Mouse (Mus musculus): ENCODE data around the gene Fcgr1. TPM values are rescaled to one million over a fixed set of nuclear protein-coding genes. Genes with fewer than 3 reads are reported as not detected.
"Not testable (repeated sequence)": the region's sequence is repeated elsewhere in the genome, so short reads cannot be mapped to it uniquely, and the experiment has no call there.

Gene Fcgr1
- polyA plus RNA-seq, 1 experiment = 1.3 TPM

DNA sequence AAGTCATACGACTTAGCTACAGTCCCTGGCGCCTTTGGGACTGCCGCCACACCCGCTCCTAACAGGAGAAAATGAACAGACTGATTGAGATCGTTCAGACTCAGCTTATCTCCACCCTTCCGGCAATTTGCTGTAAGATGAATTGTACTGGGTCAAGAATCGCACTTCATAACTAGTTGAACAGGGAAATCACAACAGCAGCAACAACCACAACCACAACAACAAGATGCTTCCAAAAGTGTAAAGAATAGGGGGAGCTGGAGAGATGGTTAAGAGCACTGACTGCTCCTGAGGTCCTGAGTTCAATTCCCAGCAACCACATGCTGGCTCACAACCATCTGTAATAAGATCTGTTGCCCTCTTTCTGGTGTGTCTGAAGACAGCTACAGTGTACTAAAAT lies 37.7 kb upstream of the Fcgr1 start:
- no peak overlapping the region for H3K27ac ChIP-seq (replicated peaks; ENCODE audit: low read depth, low read length)
- no peaks in the 10 kb centered on the region for H3K4me1 ChIP-seq (ENCODE audit: control insufficient read depth, insufficient read depth, insufficient read length, low read length)
- H3K4me3 ChIP-seq (ENCODE audit: insufficient read depth, low read depth, low read length) = no peak overlapping the region

DNA sequence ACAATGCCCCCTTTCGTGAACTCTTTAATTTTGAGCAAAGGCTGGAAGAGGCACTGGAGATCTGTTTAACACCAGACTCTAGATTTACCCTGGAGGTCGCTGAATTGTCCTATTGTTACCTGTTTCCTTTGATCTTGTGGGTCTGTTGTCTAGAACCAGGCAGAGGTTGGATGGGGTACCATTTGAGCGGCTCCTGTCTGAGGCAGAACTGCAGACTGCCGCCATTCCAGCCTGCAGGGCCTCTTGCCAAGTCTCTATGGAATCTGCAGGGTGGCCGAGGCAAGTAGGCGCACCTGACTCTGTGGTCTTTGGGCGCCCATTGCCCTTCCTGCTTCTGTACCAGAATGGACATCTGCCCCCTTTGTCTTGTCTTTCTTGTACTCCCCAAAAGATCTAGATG lies 36.8 kb upstream of the Fcgr1 start:
- H3K4me3 ChIP-seq (ENCODE audit: insufficient read depth, low read depth, low read length) = no peak overlapping the region
- no peaks in the 10 kb centered on the region for H3K4me1 ChIP-seq (ENCODE audit: control insufficient read depth, insufficient read depth, insufficient read length, low read length)
- no peak overlapping the region for H3K27ac ChIP-seq (replicated peaks; ENCODE audit: low read depth, low read length)

DNA sequence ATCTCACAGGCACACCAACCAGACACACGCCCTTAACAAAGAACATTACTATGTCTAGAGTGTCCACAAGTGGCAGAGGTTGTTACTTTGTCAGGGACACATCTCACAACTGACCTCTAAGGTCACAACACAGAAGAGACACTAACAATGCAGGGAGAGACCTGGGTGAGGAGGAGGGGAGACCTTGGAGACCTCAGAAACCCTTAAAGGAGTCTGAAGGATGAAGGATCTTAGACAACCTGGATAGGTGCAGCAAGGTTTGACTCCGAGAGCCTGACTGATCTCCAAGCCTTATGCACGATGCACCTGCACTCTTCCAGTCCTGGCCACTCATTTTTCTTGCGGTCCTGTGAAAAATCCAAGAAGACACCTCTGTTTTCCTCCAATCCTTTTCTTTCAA lies 36.4 kb upstream of the Fcgr1 start:
- no peaks in the 10 kb centered on the region for H3K4me1 ChIP-seq (ENCODE audit: control insufficient read depth, insufficient read depth, insufficient read length, low read length)
- H3K4me3 ChIP-seq (ENCODE audit: insufficient read depth, low read depth, low read length) = no peak overlapping the region
- H3K27ac ChIP-seq (replicated peaks; ENCODE audit: low read depth, low read length) = no peak overlapping the region

DNA sequence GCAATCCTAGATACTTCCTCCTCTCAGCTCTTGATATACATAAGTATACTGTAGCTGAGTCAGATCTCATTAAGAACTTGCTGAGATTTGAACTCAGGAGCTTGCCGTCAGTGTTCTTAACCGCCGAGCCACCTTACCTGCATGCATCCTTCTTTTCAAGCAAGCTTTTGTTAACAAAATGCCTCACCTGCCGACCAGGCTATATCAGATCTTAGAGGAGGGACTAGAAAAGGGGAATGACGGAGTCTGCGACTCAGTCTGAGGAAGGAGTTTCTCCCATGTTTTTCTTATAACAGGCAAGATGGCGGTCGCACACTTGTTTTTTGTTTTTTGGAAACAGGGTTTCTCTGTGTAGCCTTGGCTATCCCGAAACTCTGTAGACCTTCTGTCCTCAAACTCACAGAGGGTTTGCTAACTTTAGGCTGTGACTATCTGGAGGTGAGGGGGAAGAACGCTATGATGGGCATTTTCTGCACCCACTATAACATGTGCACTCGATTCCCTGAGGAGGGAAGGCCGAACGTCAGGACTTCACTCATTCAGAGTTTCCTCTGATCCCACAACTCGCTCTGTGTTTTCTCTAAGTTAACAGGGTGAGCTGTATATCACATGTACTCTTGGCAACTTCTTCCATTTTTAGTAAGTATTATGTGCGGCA lies 35.1 kb upstream of the Fcgr1 start:
- no peaks in the 10 kb centered on the region for H3K4me1 ChIP-seq (ENCODE audit: control insufficient read depth, insufficient read depth, insufficient read length, low read length)
- H3K4me3 ChIP-seq (ENCODE audit: insufficient read depth, low read depth, low read length) = no peak overlapping the region
- no peak overlapping the region for H3K27ac ChIP-seq (replicated peaks; ENCODE audit: low read depth, low read length)

DNA sequence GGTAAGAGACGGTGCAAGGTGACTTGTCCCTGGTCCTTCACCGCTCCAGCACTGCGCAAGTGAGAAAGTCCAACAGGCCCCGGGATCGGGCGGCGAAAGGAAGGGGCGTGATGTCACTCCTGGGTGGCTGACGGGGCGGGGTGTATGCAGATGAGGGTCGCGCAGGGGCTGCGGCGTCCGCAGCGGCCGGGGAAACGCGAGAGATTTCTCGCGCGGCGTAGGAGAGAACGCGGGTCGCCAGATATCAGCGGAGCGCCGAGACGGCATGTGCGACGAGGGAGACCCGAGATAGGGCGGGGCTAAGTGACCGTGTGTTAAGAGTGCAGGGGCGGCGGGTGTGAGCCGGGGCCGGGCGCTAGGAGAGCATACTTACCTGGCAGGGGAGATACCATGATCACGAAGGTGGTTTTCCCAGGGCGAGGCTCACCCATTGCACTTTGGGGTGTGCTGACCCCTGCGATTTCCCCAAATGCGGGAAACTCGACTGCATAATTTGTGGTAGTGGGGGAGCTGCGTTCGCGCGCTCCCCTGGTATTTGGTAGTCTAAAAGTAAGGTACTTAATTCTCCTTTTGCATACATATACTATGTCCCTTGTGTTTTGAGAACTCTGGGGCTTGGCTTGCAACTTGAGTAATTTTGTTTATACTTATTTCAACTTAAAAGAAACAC lies 34.4 kb upstream of the Fcgr1 start:
- H3K4me3 ChIP-seq (ENCODE audit: insufficient read depth, low read depth, low read length) = peak overlapping the region; percentile 40
- H3K4me1 ChIP-seq (ENCODE audit: control insufficient read depth, insufficient read depth, insufficient read length, low read length) = not testable (repeated sequence)

DNA sequence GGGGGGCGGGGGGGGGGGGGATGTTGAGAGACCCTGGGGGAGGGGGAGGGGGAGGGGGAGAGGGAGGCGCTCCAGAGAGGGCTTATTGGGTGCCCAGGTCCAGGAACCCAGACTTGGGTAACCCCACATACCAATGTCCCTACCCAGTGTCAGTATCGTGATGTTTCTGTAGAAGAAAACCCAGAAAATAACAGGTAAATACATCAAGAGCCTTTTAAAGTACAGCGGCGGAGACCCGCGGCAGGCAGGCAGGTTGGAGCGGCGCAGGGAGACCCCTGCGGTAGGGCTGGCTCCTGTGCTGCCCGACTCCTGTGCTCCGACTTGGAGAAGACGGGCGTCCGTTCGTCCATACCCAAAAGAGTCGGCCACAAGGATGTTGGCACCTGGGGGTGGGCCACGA lies 33.9 kb upstream of the Fcgr1 start:
- H3K4me3 ChIP-seq (ENCODE audit: insufficient read depth, low read depth, low read length) = 0 out of 2 replicates have a peak overlapping the region, but pooled peaks have one; percentile 40
- H3K4me1 ChIP-seq (ENCODE audit: control insufficient read depth, insufficient read depth, insufficient read length, low read length) = no peaks in the 10 kb centered on the region
- no peak overlapping the region for H3K27ac ChIP-seq (replicated peaks; ENCODE audit: low read depth, low read length)

More for the DNA sequence above, 34.4 kb upstream of the Fcgr1 start:
- not testable (repeated sequence) for H3K27ac ChIP-seq (replicated peaks; ENCODE audit: low read depth, low read length)

DNA sequence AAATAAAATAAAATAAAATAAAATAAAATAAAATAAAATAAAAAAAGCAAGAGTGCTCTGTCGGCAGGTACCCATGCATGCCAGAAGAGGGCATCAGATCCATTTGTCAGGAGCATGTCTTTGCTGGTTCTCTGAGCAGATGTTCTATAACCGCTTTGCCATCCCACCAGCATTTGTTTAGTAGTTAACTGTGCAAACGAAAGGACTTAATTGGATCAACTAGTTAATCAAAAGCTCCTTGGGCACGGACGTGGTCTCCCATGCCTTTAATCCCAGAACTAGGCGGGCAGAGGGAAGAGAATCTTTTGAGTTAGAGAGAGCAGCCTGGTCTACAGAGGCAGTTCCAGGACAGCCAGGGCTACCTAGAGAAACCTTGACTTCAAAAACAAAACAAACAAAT lies 33.4 kb upstream of the Fcgr1 start:
- no peak overlapping the region for H3K27ac ChIP-seq (replicated peaks; ENCODE audit: low read depth, low read length)
- no peaks in the 10 kb centered on the region for H3K4me1 ChIP-seq (ENCODE audit: control insufficient read depth, insufficient read depth, insufficient read length, low read length)
- H3K4me3 ChIP-seq (ENCODE audit: insufficient read depth, low read depth, low read length) = no peak overlapping the region

DNA sequence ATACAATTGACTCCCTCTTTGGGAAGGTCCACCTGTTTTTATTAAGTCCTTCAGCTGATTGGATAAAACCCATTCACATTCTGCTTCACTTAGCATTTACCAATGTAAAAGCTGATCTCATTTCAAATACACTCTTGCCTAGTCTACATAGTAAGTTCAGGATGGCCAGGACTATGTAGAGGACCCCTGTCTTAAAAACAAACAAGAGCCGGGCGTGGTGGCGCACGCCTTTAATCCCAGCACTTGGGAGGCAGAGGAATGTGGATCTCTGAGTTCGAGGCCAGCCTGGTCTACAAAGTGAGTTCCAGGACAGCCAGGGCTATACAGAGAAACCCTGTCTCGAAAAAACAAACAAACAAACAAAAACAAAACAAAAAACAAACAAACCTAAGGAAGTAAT lies 30.0 kb upstream of the Fcgr1 start:
- not testable (repeated sequence) for H3K4me1 ChIP-seq (ENCODE audit: control insufficient read depth, insufficient read depth, insufficient read length, low read length); H3K27ac ChIP-seq (replicated peaks; ENCODE audit: low read depth, low read length); H3K4me3 ChIP-seq (ENCODE audit: insufficient read depth, low read depth, low read length)

DNA sequence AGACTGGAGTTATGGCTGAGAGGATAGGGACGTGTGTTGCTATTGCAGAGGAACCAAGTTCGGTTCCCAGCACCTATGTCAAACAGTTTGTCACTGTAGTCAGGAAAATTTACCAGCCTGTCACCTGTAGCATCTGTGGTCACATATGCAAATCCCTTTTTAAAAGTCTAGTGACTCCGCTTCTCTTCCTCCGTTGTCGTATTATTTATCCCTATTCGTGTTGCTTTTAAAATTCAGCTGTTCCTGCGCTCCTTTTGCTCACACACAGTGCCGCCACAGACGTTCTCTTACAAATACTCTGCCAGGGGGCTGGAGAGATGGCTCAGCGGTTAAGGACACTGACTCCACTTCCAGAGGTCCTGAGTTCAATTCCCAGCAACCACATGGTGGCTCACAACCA lies 28.8 kb upstream of the Fcgr1 start:
- no peak overlapping the region for H3K27ac ChIP-seq (replicated peaks; ENCODE audit: low read depth, low read length)
- H3K4me1 ChIP-seq (ENCODE audit: control insufficient read depth, insufficient read depth, insufficient read length, low read length) = no peaks in the 10 kb centered on the region
- no peak overlapping the region for H3K4me3 ChIP-seq (ENCODE audit: insufficient read depth, low read depth, low read length)

DNA sequence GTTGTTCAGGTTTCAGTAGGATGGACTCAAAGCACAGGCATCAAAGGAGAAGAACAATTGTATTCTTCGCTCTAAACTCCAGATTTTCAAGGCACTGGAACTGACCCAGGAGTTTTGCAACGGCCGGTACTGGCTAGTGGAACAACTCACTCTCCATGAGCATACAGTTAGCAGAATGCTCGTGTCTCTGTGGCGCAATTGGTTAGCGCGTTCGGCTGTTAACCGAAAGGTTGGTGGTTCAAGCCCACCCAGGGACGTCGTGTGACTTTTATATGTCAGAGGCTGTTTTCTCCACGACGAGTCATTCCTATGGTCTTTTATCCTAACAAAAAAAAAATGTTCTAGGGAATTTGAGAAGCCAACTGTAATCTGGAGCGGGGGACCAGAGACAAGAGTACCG lies 28.1 kb upstream of the Fcgr1 start:
- H3K4me1 ChIP-seq (ENCODE audit: control insufficient read depth, insufficient read depth, insufficient read length, low read length) = no peaks in the 10 kb centered on the region
- H3K27ac ChIP-seq (replicated peaks; ENCODE audit: low read depth, low read length) = no peak overlapping the region

DNA sequence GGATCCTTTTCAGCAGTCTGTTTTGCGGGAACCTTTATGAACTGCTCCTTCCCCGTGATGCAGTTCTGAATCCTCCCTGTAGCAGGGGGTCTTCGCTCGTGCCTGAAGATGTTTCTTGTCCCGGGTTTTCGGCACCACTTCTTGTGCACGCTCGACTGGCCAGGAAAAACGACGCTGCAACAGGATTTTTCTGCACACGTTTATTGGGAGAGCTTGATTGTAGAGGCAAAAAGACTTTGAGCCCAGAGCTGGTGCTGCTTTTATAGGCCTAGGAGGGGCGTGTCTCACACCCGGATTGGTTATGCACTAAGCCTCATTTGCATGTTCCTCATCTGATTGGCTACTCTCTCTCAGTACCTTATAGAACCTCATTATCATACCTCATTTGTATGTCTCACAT lies 26.2 kb upstream of the Fcgr1 start:
- H3K27ac ChIP-seq (replicated peaks; ENCODE audit: low read depth, low read length); H3K4me1 ChIP-seq (ENCODE audit: control insufficient read depth, insufficient read depth, insufficient read length, low read length); H3K4me3 ChIP-seq (ENCODE audit: insufficient read depth, low read depth, low read length): not testable (repeated sequence)

More for the DNA sequence above, 28.1 kb upstream of the Fcgr1 start:
- H3K4me3 ChIP-seq (ENCODE audit: insufficient read depth, low read depth, low read length) = no peak overlapping the region

DNA sequence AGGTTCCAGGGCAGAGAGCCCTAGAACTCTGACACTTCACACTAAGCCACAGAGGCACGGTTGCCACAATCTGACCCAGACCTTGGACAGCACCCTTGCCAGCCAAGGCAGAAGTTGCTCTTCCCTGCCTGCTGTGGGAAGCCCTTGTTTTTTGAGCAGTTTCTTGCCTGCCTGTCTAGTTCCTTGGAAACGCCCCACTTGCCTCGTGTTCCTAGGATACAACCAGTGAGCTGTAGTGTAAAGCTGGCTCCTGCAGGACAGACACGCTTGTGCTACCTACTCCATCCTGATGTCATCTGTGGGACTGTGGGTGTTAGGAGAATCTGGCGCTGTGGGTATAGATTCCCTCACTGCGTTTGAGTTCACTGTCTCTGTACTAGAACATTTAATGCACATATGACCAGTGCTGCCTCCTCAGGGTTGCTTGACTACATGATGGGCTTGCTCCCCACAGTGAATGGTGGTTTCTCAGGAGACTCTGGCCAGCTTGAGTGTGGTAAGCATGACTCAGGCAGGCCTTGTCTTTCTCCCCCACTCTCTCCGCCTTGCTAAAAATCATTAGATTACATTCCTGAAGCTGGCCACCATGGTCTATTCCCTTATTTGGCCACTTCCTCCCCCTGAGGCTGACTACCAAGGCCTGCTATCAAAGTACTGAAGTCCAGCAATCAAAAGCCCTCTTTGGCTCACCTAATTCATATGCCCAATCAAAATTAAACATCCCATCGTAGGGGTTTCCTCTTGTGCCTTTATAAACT lies 18.8 kb upstream of the Fcgr1 start:
- no peak overlapping the region for H3K27ac ChIP-seq (replicated peaks; ENCODE audit: low read depth, low read length)
- no peaks in the 10 kb centered on the region for H3K4me1 ChIP-seq (ENCODE audit: control insufficient read depth, insufficient read depth, insufficient read length, low read length)
- H3K4me3 ChIP-seq (ENCODE audit: insufficient read depth, low read depth, low read length) = no peak overlapping the region

DNA sequence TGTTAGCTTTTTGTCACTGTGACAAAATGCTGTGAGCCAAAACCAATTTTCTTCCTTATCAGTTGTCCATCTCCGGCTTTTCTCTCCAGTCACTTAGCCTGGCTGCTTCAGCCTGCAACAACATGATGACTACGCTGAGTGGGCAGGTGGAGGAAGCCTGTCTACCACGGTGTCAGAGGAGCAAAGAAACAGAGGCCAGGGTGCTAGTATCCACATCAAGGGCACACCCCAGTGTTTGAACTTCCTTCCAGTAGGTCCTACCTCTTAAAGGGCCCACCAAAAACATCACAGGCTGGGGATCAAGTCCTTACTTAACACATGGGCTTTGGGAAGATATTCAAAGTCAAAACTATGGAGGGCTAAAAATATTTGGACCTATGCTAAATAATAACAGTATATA lies 15.7 kb upstream of the Fcgr1 start:
- H3K4me1 ChIP-seq (ENCODE audit: control insufficient read depth, insufficient read depth, insufficient read length, low read length) = no peaks in the 10 kb centered on the region
- no peak overlapping the region for H3K4me3 ChIP-seq (ENCODE audit: insufficient read depth, low read depth, low read length)
- no peak overlapping the region for H3K27ac ChIP-seq (replicated peaks; ENCODE audit: low read depth, low read length)

DNA sequence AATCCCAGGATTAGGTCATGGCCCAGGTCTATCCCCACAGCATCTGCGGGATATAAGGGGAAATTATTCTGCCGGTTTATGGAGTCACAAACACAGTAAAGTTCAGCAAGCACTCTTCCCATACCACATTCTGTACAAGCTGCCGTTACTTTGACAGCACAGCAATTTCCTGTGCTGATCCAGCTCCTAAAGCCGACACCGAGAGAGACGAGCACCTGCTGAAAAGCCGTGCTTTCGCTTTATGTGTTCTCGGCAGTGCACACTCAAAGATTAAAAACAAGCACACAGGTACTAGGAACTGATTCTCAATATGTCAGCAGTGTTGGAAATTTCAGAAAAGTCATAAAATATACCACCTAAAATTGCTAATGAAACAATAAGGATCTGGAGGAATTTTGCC lies 12.7 kb upstream of the Fcgr1 start:
- Histone ChIP-seq H3K4me1 (ENCODE audit: control insufficient read depth, insufficient read depth, insufficient read length, low read length) (no peaks in the 10 kb centered on the region), H3K27ac (replicated peaks; ENCODE audit: low read depth, low read length) (no peak overlapping the region), H3K4me3 (ENCODE audit: insufficient read depth, low read depth, low read length) (no peak overlapping the region)

DNA sequence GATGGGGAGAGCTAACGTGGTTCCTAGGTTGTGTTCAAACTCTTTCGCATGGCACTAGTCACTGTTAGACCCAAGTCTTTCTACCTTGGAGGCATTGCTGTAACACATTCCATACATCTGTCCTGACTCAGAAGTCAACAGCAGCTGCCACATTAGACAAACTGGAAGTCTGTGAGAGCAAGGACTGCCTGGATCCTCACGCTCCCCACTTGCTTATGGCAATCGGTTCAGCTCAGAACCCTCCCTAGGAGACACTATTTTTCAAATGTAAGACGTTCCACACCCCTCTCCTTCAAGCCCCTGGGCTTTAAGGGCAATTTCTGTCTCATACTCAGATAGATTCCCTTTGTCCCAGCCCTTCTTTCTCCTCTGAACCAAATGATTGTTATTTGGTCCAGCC lies 8.3 kb upstream of the Fcgr1 start:
- H3K4me3 ChIP-seq (ENCODE audit: insufficient read depth, low read depth, low read length) = no peak overlapping the region
- H3K4me1 ChIP-seq (ENCODE audit: control insufficient read depth, insufficient read depth, insufficient read length, low read length) = no peaks in the 10 kb centered on the region
- no peak overlapping the region for H3K27ac ChIP-seq (replicated peaks; ENCODE audit: low read depth, low read length)

Data from brown adipose tissue, adult 24 weeks (tissue).